Mouse (Mus musculus) intestine, embryonic 16.5 days (tissue): ENCODE data around the gene Etv5. TPM values are rescaled to one million over a fixed set of nuclear protein-coding genes. Genes with fewer than 3 reads are reported as not detected.
A peak's percentile ranks its signal among the peaks of the same experiment; 100 is the strongest.
"Not testable (repeated sequence)": the region's sequence is repeated elsewhere in the genome, so short reads cannot be mapped to it uniquely, and the experiment has no call there.

Experiments
- ATAC-seq: fragments of 200-750 bp; cut with Nextera tagmentation; 2 replicates; pipeline ENCODE4 v1.8.0; 2017; ENCODE audit warnings: moderate TSS enrichment, moderate library complexity
- H3K27ac ChIP-seq: fragments of 300-500 bp; sonication (generic); 2 replicates; pipeline ENCODE4 v1.5.1; 2014; ENCODE audit warnings: mild to moderate bottlenecking, low read length
- H3K27me3 ChIP-seq: fragments of 300-500 bp; sonication (generic); replicated peaks from 2 replicates; pipeline ENCODE4 v1.6.1; 2014; ENCODE audit warnings: low read length, control low read depth, mixed read lengths; ENCODE audit not compliant: control insufficient read depth, insufficient read depth
- H3K36me3 ChIP-seq: fragments of 300-500 bp; sonication (generic); 2 replicates; pipeline ENCODE4 v1.6.1; 2014; ENCODE audit warnings: low read length, control low read depth; ENCODE audit not compliant: control insufficient read depth, insufficient read depth
- H3K4me1 ChIP-seq: fragments of 300-500 bp; sonication (generic); 2 replicates; pipeline ENCODE4 v1.6.1; 2014; ENCODE audit warnings: low read length, control low read depth, mixed read lengths; ENCODE audit not compliant: control insufficient read depth, insufficient read depth
- H3K4me2 ChIP-seq: fragments of 300-500 bp; sonication (generic); 2 replicates; pipeline ENCODE4 v1.6.1; 2014; ENCODE audit warnings: low read depth, low read length, control low read depth
- H3K4me3 ChIP-seq: fragments of 300-500 bp; sonication (generic); 2 replicates; pipeline ENCODE4 v1.5.1; 2014; ENCODE audit warnings: mild to moderate bottlenecking, low read length
- H3K9ac ChIP-seq: fragments of 300-500 bp; sonication (generic); 2 replicates; pipeline ENCODE4 v1.6.1; 2014; ENCODE audit warnings: low read depth, low read length
- H3K9me3 ChIP-seq: fragments of 300-500 bp; sonication (generic); 2 replicates; pipeline ENCODE4 v1.6.1; 2016; ENCODE audit warnings: low read length, control low read depth; ENCODE audit not compliant: control insufficient read depth
- WGBS: fragments of 180-500 bp; shearing (Covaris S2); extraction: QIAGEN DNeasy Blood & Tissue Kit; methylation state at CpG from one replicate; pipeline ENCODE4 v1.1.7; 2014; 5-methylcytosine and 5-hydroxymethylcytosine counted together
- polyA plus RNA-seq: library from polyadenylated mRNA; unstranded; fragments of >200 nt; fragmentation: Nextera tagmentation; extraction: Ambion mirVana; gene quantifications from 2 replicates; pipeline ENCODE4 v1.2.1, GENCODE M21; 2015

Etv5 gene
- polyA plus RNA-seq, 1 experiment from 2014 or later: 10.3 TPM

DNA sequence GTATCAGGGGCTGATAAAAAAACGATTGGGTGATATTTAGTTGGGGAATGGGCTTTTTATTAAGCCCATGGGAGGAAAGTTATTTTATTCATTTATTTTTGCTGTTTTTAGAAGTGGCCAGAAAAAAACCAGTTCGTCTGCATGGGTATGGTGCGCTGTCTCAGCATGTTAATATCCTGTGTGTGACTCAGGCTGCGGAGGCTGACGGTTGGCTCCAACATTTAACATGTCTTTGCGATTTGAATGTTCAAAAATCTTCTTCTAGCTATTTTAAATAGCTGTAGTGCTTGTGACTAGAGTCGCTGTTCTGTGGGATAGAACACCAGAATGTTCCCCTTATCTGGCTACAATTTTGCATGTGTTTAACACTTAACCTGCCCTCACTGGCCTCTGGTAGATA, 73.5 kb downstream of the Etv5 start:
- no peaks in the 10 kb centered on the region for H3K9me3 ChIP-seq
- no peak for ATAC-seq
- H3K4me1 ChIP-seq: no peaks in the 10 kb centered on the region
- no peak overlapping the region for H3K9ac ChIP-seq
- no peak overlapping the region for H3K27ac ChIP-seq
- WGBS: 82% methylated on average over 7 of the region's 7 CpGs
- no peak overlapping the region for H3K4me2 ChIP-seq
- no peaks in the 10 kb centered on the region for H3K27me3 ChIP-seq
- H3K4me3 ChIP-seq: no peak overlapping the region
- no peaks in the 10 kb centered on the region for H3K36me3 ChIP-seq

DNA sequence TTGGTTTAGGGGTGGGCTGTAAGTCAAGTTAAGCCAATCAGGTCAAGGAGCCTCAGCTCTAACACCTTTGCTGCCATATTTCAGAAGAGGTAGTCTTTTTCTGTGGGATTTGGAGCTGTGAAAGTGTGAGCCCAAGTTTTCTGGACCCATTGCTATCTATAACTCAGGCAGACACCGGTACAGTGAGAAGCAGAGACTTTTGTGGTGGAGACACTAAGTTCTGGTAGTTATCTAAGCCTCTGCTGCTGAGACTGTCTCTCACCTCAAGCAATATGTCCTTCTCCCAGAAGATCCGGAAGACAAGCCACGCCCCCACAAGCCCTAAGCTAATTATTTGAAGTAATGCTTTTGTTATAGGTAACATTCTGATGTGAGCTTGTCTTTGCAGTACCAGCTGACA, 73.9 kb downstream of the Etv5 start:
- WGBS: 59% methylated on average over 3 of the region's 3 CpGs
- Histone ChIP-seq H3K4me3 (no peak overlapping the region), H3K4me1 (no peaks in the 10 kb centered on the region), H3K4me2 (no peak overlapping the region), H3K36me3 (no peaks in the 10 kb centered on the region), H3K9me3 (no peaks in the 10 kb centered on the region), H3K9ac (no peak overlapping the region), H3K27me3 (no peaks in the 10 kb centered on the region), H3K27ac (no peak overlapping the region)
- ATAC-seq: no peak

DNA sequence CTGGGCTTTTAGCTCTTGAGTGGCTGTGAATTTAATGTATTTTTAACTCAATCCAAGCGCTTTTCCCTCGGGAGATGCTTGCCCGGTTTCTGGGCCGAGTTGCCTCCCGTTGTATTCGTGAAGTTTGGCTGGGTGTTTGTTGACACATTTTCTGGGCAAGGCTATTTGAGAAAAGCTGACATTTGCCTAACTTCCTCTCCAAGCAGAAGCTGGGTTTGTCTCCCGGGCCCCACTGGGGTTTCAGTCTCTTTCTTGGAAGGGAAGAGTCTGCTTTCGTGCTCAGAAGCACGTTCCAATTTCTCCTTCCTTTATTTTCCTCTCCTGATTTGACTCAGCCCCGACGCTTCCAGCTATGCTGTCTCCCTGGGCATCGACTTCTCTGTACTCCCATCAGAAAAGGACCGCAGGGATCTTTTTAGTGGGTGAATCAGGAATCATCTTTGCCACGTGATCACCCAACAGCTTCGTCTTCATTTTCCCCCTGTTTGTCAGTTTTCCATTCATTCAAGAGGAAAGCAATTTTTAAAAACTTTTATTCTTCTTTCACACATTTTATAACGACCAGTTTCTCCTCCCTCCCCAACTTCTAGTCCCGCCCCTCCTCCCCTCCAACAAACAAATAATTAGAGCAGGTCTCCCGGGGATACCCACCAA, 80.7 kb downstream of the Etv5 start:
- Histone ChIP-seq H3K4me1 (peaks cover 3% of the 10 kb centered on the region; the same call in 1 of the 2 replicates), H3K9me3 (no peaks in the 10 kb centered on the region), H3K9ac (0 out of 2 replicates have a peak overlapping the region, but pooled peaks have one; percentile 18), H3K27me3 (no peaks in the 10 kb centered on the region), H3K27ac (no peak overlapping the region), H3K4me3 (no peak overlapping the region), H3K4me2 (peak overlapping the region; percentile 19), H3K36me3 (no peaks in the 10 kb centered on the region)
- ATAC-seq: no peak
- 24% methylated on average over 18 of the region's 18 CpGs for WGBS

DNA sequence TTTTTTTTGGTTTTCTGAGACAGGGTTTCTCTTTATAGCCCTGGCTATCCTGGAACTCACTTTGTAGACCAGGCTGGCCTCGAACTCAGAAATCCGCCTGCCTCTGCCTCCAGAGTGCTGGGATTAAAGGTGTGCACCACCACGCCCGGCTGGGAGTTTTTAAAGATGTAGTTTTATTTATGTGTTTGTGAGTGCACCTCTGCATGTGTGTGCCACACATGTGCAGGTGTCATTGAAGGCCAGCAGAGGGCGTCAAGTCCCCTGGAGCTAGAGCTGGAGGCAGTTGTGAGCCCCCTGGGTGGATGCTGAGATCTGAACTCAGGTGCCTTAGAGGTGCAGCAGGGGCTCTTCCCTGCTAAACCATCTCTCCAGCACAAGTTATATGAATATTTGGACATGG, 85.3 kb downstream of the Etv5 start:
- H3K9me3 ChIP-seq, H3K36me3 ChIP-seq, H3K27me3 ChIP-seq, H3K27ac ChIP-seq, H3K4me1 ChIP-seq, H3K4me2 ChIP-seq, H3K4me3 ChIP-seq, ATAC-seq, H3K9ac ChIP-seq: not testable (repeated sequence)
- WGBS: 90% methylated on average over 5 of the region's 5 CpGs

DNA sequence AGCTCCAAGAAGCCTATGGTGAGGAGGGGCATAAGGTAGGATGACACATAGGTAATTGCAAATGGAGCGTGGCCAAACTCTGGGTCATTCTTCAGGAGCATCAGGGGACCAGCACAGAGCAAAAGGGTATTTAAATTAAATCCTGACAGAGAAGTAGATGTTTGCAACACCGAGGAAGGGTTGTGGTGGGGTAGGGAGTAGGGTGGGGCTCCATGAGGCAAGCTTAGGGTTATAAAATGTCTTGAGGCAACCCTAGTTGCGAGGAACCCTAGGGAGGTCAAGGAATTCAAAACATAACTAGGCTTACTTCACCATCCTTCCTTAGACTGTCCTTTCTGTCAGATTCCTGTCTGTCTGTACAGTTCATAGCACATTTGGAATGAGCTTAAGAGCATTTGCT, 85.9 kb downstream of the Etv5 start:
- H3K27ac ChIP-seq: no peak overlapping the region
- H3K4me3 ChIP-seq: no peak overlapping the region
- H3K36me3 ChIP-seq: no peaks in the 10 kb centered on the region
- no peaks in the 10 kb centered on the region for H3K27me3 ChIP-seq
- H3K4me2 ChIP-seq: no peak overlapping the region
- 74% methylated on average over 3 of the region's 3 CpGs for WGBS
- peaks cover 3% of the 10 kb centered on the region; the same call in 1 of the 2 replicates for H3K4me1 ChIP-seq
- no peaks in the 10 kb centered on the region for H3K9me3 ChIP-seq
- H3K9ac ChIP-seq: no peak overlapping the region
- ATAC-seq: no peak

DNA sequence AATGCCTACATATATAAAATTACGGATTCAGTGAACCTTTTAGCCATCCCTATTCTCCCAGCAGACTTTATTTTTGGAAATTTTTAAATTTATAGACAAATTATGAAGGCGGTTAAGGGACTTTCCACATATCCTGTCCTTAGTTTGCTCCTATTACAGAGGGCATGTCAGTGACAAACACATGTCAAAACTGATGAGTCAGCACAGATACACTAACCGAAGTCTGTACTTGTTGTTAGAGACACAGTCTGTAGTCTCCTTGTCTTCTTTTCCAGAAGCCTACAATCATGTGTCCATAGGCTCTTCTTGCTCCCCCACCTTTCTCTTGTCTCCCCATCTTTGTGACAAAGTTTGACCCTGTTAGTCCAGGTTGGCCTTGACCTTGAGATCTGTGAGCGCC, 88.3 kb downstream of the Etv5 start:
- no peaks in the 10 kb centered on the region for H3K9me3 ChIP-seq
- WGBS: 96% methylated on average over 4 of the region's 4 CpGs
- H3K4me1 ChIP-seq: no peaks in the 10 kb centered on the region
- H3K4me2 ChIP-seq: no peak overlapping the region
- no peaks in the 10 kb centered on the region for H3K36me3 ChIP-seq
- no peak overlapping the region for H3K9ac ChIP-seq
- ATAC-seq: no peak
- H3K27ac ChIP-seq: no peak overlapping the region
- H3K4me3 ChIP-seq: no peak overlapping the region
- no peaks in the 10 kb centered on the region for H3K27me3 ChIP-seq

DNA sequence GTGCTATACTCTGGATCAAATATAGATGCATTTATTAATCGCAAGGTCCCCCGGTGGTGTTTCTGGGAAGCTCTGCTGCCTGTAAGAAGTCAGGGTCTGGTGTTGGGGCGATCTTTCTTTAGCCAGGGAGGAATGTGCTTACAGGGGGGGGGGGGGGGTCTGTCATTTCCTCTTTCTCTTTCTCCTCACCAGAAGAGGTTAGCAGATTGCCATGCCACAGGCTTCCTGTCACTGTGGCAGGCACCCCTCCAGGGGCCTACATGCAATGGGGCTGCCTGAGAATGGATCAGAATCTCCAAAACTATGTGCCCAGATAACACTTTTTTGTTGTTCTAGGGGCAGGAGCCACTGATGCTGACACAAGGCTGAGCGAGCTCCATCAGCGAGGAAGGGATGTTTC, 89.7 kb downstream of the Etv5 start:
- Histone ChIP-seq H3K27ac (no peak overlapping the region), H3K9me3 (no peaks in the 10 kb centered on the region), H3K4me3 (no peak overlapping the region), H3K36me3 (no peaks in the 10 kb centered on the region), H3K27me3 (no peaks in the 10 kb centered on the region), H3K9ac (no peak overlapping the region), H3K4me1 (no peaks in the 10 kb centered on the region), H3K4me2 (no peak overlapping the region)
- no peak for ATAC-seq
- 79% methylated on average over 5 of the region's 5 CpGs for WGBS

DNA sequence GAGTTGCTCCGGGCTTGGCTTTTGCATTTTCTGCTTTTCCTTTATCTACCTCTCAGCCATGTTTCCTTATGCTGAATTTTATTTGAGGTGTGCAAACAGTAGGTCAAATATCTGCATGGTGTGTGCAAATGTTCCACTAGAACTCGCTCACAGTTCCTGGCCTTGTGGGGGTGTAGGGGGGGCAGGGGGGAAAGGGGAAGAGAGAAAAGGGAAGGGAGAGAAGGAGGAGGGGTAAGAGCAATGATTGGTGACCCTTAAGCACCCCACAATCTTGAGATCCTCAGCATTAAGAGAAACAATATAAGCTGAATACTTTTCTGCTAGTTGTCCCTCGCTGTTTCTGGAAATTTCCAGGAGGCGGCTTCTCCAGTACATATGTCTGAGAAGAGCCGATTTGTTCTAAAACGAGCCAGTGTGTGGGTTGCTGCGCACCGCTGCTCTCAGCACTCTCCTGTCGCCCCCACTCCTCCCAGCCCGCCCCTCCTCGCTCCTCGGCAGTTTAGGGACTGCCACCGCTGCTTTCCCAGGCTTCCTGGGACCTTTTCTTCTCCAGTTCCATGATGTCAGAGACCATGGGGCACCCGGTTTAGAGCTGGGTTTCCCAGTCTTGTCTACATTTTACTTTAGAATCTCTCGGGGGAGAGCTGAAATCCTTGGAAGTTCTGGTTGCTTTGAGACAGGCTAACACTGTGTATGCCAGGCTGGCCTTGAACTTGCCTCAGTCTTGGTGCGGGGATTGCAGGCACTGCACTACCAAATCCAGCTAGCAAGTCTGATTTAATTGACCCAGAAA, 90.8 kb downstream of the Etv5 start:
- 47% methylated on average over 16 of the region's 16 CpGs for WGBS
- no peak for ATAC-seq
- no peak overlapping the region for H3K4me3 ChIP-seq

DNA sequence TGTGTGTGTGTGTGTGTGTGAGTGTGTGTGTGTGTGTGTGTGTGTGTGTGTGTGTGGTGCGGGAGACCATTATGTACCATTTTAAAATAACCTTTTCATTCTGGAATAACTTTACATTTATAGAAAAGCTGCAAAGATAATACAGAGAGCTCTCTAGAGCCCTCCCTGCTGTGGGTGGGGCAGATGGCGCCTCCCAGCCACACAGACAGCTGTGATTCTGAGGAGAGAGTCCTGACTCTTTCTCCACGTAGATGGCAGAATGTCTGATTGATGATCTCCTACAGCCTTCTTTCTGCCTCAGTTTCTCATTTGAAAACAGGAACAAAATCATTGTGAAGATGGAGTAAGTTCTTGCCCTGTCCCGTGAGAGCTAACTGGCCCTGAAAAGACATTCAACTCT, 91.5 kb downstream of the Etv5 start:
- Histone ChIP-seq H3K9me3 (no peaks in the 10 kb centered on the region), H3K4me3 (no peak overlapping the region), H3K27ac (no peak overlapping the region), H3K9ac (no peak overlapping the region), H3K36me3 (no peaks in the 10 kb centered on the region), H3K4me1 (no peaks in the 10 kb centered on the region), H3K27me3 (no peaks in the 10 kb centered on the region), H3K4me2 (no peak overlapping the region)
- no peak for ATAC-seq
- 68% methylated on average over 4 of the region's 4 CpGs for WGBS

More for the DNA sequence above, 90.8 kb downstream of the Etv5 start:
- Histone ChIP-seq H3K9me3 (no peaks in the 10 kb centered on the region), H3K36me3 (no peaks in the 10 kb centered on the region), H3K27ac (no peak overlapping the region), H3K4me1 (no peaks in the 10 kb centered on the region), H3K27me3 (no peaks in the 10 kb centered on the region), H3K9ac (no peak overlapping the region), H3K4me2 (no peak overlapping the region)
